Mouse (Mus musculus): ENCODE data around the gene Cul9.

Gene Cul9

GRCm38 (mm10) chr17:46453302-46453948 lies 92.8 kb downstream of the Cul9 start:
- no peak for DNase-seq (ENCODE audit: low spot score)

- DNase-seq (ENCODE audit: low spot score): no peak
Observed at GRCm38 (mm10) chr17:46452683-46453082, 93.5 kb downstream of the Cul9 start.

All from yolk sac, embryonic 10.5 days (tissue).